Mouse (Mus musculus) heart, postnatal 0 days (tissue): ENCODE data around the gene Plekhm1. TPM values are rescaled to one million over a fixed set of nuclear protein-coding genes. Genes with fewer than 3 reads are reported as not detected.

Experiments used
- ATAC-seq: fragments of 200-750 bp; cut with Nextera tagmentation; 2 replicates; pipeline ENCODE4 v1.8.0; 2017; ENCODE audit warnings: low read depth, moderate number of reproducible peaks, moderate library complexity; ENCODE audit not compliant: insufficient read depth
- DNase-seq: peaks from one replicate; pipeline ENCODE4 v3.0.0-alpha.2; 2016; ENCODE audit warnings: low spot score
- H3K27ac ChIP-seq: fragments of 300-500 bp; sonication (generic); 2 replicates; pipeline ENCODE4 v1.5.1; 2014; ENCODE audit warnings: low read depth, mild to moderate bottlenecking
- H3K27me3 ChIP-seq: fragments of 300-500 bp; sonication (generic); 2 replicates; pipeline ENCODE4 v1.6.1; 2014; ENCODE audit warnings: low read length, mixed read lengths; ENCODE audit not compliant: control insufficient read depth, insufficient read depth
- H3K36me3 ChIP-seq: fragments of 300-500 bp; sonication (generic); replicated peaks from 2 replicates; pipeline ENCODE4 v1.6.1; 2014; ENCODE audit warnings: low read length, mixed read lengths; ENCODE audit not compliant: control insufficient read depth, insufficient read depth
- H3K4me1 ChIP-seq: fragments of 300-500 bp; sonication (generic); 2 replicates; pipeline ENCODE4 v1.6.1; 2014; ENCODE audit warnings: antibody characterized with exemption; ENCODE audit not compliant: control insufficient read depth, insufficient read depth
- H3K4me2 ChIP-seq: fragments of 300-500 bp; sonication (generic); 2 replicates; pipeline ENCODE4 v1.6.1; 2014; ENCODE audit warnings: low read depth, mild to moderate bottlenecking, low read length, moderate library complexity
- H3K4me3 ChIP-seq: fragments of 300-500 bp; sonication (generic); 2 replicates; pipeline ENCODE4 v1.5.1; 2014; ENCODE audit warnings: low read depth, low read length
- H3K9ac ChIP-seq: fragments of 300-500 bp; sonication (generic); replicated peaks from 2 replicates; pipeline ENCODE4 v1.6.1; 2014; ENCODE audit warnings: low read depth, low read length, mixed read lengths
- H3K9me3 ChIP-seq: fragments of 300-500 bp; sonication (generic); replicated peaks from 2 replicates; pipeline ENCODE4 v1.6.1; 2016; ENCODE audit warnings: low read length; ENCODE audit not compliant: control insufficient read depth
- CTCF ChIP-seq: IDR thresholded peaks from 2 replicates; pipeline ENCODE4 v1.5.1; 2016; ENCODE audit warnings: antibody characterized with exemption, control low read depth, low read depth
- EP300 ChIP-seq: IDR thresholded peaks from 2 replicates; pipeline ENCODE4 v1.6.1; 2016; ENCODE audit warnings: antibody characterized with exemption, low read depth
- WGBS: fragments of 180-500 bp; shearing (Covaris S2); extraction: QIAGEN DNeasy Blood & Tissue Kit; methylation state at CpG from one replicate; pipeline ENCODE4 v1.1.7; 2014; 5-methylcytosine and 5-hydroxymethylcytosine counted together
- polyA plus RNA-seq: library from polyadenylated mRNA; unstranded; fragments of >200 nt; fragmentation: Nextera tagmentation; extraction: Ambion mirVana; gene quantifications from 2 replicates; pipeline ENCODE4 v1.2.1, GENCODE M21; 2015
- total RNA-seq: library from RNA; depleted of rRNA; stranded (reverse); fragments of >200 nt; gene quantifications from 2 replicates; pipeline ENCODE4 v1.2.3, GENCODE M21; 2014; ENCODE audit warnings: low replicate concordance

The Plekhm1 gene
- total and polyA plus RNA-seq, 2 experiments from 2014 or later: 3.4 to 3.9 TPM

DNA sequence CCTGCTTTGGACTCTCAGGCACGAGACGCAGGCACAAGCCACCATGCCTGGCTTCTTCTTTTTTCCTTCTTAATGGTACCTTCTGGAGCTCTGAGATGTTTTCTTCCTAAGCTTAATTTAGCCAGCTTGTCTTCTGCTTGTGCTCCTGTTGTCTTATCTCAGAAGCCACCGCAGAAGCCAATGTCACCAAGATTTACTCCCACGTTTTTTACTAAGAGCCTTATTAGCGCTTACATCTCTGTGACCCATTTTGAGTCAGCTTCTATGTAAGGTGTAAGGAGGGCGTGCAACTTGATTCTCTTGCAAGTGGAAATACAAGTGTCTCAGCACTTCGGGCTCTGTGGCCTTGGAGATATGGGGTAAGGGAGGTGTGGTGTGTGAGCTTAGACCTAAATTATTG is 31.0 kb downstream of the Plekhm1 start:
- H3K4me3 ChIP-seq: no peak overlapping the region
- TF ChIP-seq EP300 (no peak), CTCF (no peak)
- H3K27me3 ChIP-seq: no peaks in the 10 kb centered on the region
- ATAC-seq (peak; percentile 3; the same call in 1 of the 2 replicates), DNase-seq (no peak)
- peaks cover 16% of the 10 kb centered on the region for H3K36me3 ChIP-seq
- H3K9me3 ChIP-seq: no peaks in the 10 kb centered on the region
- H3K4me1 ChIP-seq: peaks cover 39% of the 10 kb centered on the region
- 53% methylated on average over 7 of the region's 7 CpGs for WGBS
- no peak overlapping the region for H3K9ac ChIP-seq
- H3K27ac ChIP-seq: peak overlapping the region; percentile 92
- peak overlapping the region; percentile 17; the same call in 1 of the 2 replicates for H3K4me2 ChIP-seq

DNA sequence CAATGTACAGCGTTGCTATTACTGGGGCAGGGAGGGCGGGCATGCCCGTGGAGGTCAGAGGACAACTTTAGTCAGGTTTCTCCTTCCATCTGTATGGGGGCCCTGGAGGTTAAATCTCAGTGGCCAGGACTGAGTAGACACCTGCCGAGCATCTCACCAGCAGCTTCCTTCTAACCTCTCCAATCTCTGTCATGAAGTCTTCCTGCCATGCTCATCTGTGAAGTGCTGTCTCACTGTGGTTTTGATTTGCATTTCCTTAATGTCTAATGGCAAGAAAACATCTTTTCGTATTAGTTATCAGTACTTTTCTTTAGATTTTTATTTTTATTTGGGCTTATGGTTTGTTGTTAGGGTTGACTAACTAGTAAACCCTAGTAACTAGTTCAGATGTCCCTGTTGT is 32.0 kb downstream of the Plekhm1 start:
- ATAC-seq: no peak
- no peak for DNase-seq
- TF ChIP-seq EP300 (no peak), CTCF (no peak)
- Histone ChIP-seq H3K4me3 (no peak overlapping the region), H3K27me3 (no peaks in the 10 kb centered on the region), H3K36me3 (peaks cover 24% of the 10 kb centered on the region), H3K4me1 (peaks cover 42% of the 10 kb centered on the region), H3K27ac (no peak overlapping the region), H3K9ac (no peak overlapping the region), H3K9me3 (no peaks in the 10 kb centered on the region), H3K4me2 (no peak overlapping the region)
- 86% methylated on average over 5 of the region's 5 CpGs for WGBS

DNA sequence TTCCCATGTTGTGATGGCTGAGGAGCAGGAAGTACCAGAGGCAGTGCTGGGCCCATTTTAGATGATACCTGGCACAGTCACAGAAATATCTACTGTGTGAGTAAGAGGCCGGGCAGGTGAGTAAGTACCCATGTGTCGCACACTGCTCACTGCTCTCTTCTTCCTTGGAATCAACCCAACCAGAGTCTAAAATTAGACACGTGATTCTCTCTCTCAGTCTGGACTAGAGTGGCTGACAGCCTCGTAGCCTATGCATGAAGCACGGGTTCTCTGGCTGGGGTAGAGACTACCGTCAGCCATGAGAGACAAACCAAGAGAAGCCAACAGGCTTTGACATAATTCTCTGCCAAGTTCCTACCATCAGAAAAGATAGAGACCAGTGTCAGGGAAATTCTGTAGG is 34.1 kb downstream of the Plekhm1 start:
- Histone ChIP-seq H3K27ac (peak overlapping the region; percentile 68), H3K27me3 (no peaks in the 10 kb centered on the region), H3K4me3 (no peak overlapping the region), H3K36me3 (peaks cover 28% of the 10 kb centered on the region), H3K4me1 (peaks cover 49% of the 10 kb centered on the region), H3K9ac (no peak overlapping the region), H3K4me2 (no peak overlapping the region), H3K9me3 (no peaks in the 10 kb centered on the region)
- peak; percentile 52 for ATAC-seq
- peak; percentile 70 for DNase-seq
- WGBS: 34% methylated on average over 6 of the region's 6 CpGs
- TF ChIP-seq EP300: no peak
- no peak for TF ChIP-seq CTCF

DNA sequence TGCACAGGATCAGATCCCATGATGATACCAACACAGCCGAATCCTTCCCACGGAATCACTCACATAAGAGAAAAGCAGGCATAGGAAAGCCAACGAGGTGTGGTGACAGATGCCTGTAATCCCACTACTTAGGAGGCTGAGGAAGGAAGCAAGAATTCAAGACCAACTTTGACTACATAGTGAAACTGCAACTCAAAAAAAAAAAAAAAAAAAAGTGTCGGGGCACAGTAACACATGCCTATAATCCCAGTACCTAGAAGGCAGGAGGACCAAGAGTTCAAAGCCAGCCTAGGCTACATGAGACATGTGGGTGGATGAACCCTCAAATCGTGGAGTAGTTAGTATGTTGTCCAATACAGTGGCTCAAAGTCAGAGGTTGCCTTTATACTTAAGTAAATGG is 36.7 kb downstream of the Plekhm1 start:
- Histone ChIP-seq H3K4me2 (no peak overlapping the region), H3K4me3 (no peak overlapping the region), H3K9ac (no peak overlapping the region), H3K9me3 (no peaks in the 10 kb centered on the region), H3K27ac (no peak overlapping the region), H3K36me3 (peaks cover 31% of the 10 kb centered on the region), H3K4me1 (peaks cover 27% of the 10 kb centered on the region; the same call in 1 of the 2 replicates), H3K27me3 (no peaks in the 10 kb centered on the region)
- DNase-seq (no peak), ATAC-seq (no peak)
- 70% methylated on average over 5 of the region's 5 CpGs for WGBS
- no peak for TF ChIP-seq EP300
- no peak for TF ChIP-seq CTCF

DNA sequence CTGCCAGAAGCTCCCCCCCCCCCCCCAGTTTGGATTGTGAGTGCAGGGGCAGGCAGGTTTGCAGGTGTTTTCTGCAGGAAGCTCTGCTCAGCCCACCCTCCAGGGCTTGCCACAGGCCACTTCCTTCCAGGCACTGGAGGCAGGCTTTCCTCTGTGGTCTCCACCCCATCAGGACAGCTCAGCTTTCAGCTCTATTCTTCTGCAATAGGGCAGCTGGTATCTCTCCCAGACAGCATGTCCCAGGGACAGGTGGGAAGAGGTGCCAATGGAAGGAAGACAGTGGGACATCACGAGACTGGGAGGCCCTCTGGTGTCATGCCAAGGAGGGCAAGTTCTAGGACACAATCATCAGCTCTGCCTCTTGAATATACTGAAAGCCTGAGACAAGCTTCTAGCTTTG is 37.2 kb downstream of the Plekhm1 start:
- H3K9ac ChIP-seq: no peak overlapping the region

DNA sequence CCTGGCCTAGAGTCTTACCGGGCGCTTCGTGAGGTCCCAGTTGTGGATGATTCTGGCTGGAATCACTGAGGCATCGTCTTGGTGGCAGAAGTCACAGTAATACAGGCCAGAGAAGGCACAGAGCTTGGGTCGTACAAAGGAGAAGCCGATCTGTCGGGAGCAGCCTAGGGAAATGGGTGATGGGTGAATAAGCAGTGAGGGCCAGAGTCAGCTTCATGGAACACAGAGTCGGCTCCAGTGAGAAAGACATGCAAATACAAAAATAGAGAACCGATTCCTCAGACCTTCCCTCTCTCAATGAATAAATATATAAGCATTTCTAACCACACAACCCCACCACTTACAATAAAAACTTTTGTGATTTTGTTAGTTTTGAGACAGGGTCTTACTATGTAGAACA is 38.6 kb downstream of the Plekhm1 start:
- no peak for ATAC-seq
- Histone ChIP-seq H3K27me3 (no peaks in the 10 kb centered on the region), H3K9me3 (no peaks in the 10 kb centered on the region), H3K4me3 (no peak overlapping the region), H3K36me3 (peaks cover 29% of the 10 kb centered on the region), H3K27ac (no peak overlapping the region), H3K4me1 (peaks cover 27% of the 10 kb centered on the region; the same call in 1 of the 2 replicates), H3K4me2 (no peak overlapping the region), H3K9ac (no peak overlapping the region)
- WGBS: 93% methylated on average over 9 of the region's 9 CpGs
- DNase-seq: no peak
- no peak for TF ChIP-seq EP300
- TF ChIP-seq CTCF: no peak

More for the DNA sequence above, 37.2 kb downstream of the Plekhm1 start:
- peaks cover 28% of the 10 kb centered on the region; the same call in 1 of the 2 replicates for H3K4me1 ChIP-seq
- no peak for DNase-seq
- H3K36me3 ChIP-seq: peaks cover 36% of the 10 kb centered on the region
- ATAC-seq: no peak; the same call in 1 of the 2 replicates
- no peak overlapping the region for H3K27ac ChIP-seq
- no peaks in the 10 kb centered on the region for H3K9me3 ChIP-seq
- no peak overlapping the region for H3K4me2 ChIP-seq
- H3K27me3 ChIP-seq: no peaks in the 10 kb centered on the region
- no peak overlapping the region for H3K4me3 ChIP-seq
- WGBS: 40% methylated on average over 1 of the region's 1 CpGs
- TF ChIP-seq CTCF (no peak), EP300 (no peak)
